Mouse (Mus musculus) heart, adult 2 months (tissue): ENCODE data around the gene Unc93b1. TPM values are rescaled to one million over a fixed set of nuclear protein-coding genes. Genes with fewer than 3 reads are reported as not detected.

Source experiments
- DNase-seq, 2 experiments: peaks; one replicate each; pipeline ENCODE4 v3.0.0; 2021
- H3K27ac ChIP-seq: fragments of 200-600 bp; 2 replicates; pipeline ENCODE4 v1.8.1; 2022
- H3K27me3 ChIP-seq: fragments of 200-500 bp; 2 replicates; pipeline ENCODE4 v1.6.1; 2012; ENCODE audit warnings: mild to moderate bottlenecking, low read length, inconsistent platforms, mixed read lengths; ENCODE audit not compliant: control insufficient read depth, insufficient read depth
- H3K36me3 ChIP-seq: fragments of 200-500 bp; 2 replicates; pipeline ENCODE4 v1.6.1; 2012; ENCODE audit warnings: low read length, inconsistent platforms; ENCODE audit not compliant: control insufficient read depth, insufficient read depth
- H3K4me1 ChIP-seq: fragments of 200-500 bp; 2 replicates; pipeline ENCODE4 v1.6.1; 2011; ENCODE audit warnings: low read length; ENCODE audit not compliant: control insufficient read depth, insufficient read depth
- H3K4me3 ChIP-seq: fragments of 200-600 bp; 2 replicates; pipeline ENCODE4 v1.8.1; 2022
- H3K79me2 ChIP-seq: fragments of 200-500 bp; replicated peaks from 2 replicates; pipeline ENCODE4 v1.6.1; 2012; ENCODE audit warnings: mild to moderate bottlenecking, inconsistent platforms, low read length, moderate library complexity, mixed read lengths; ENCODE audit not compliant: control insufficient read depth, insufficient read depth
- H3K9ac ChIP-seq: fragments of 200-500 bp; 2 replicates; pipeline ENCODE4 v1.6.1; 2012; ENCODE audit warnings: low read depth, mild to moderate bottlenecking, control low read depth, inconsistent platforms, low read length, mixed read lengths
- CTCF ChIP-seq: fragments of 200-600 bp; IDR thresholded peaks from 2 replicates; pipeline ENCODE4 v1.8.1; 2022; ENCODE audit warnings: antibody characterized with exemption, mild to moderate bottlenecking, moderate library complexity
- EP300 ChIP-seq: fragments of 200-500 bp; IDR thresholded peaks from 2 replicates; pipeline ENCODE4 v1.6.1; 2011; ENCODE audit warnings: low read depth, low read length, control low read depth; ENCODE audit not compliant: insufficient read depth
- POLR2A ChIP-seq: fragments of 200-500 bp; IDR thresholded peaks from 2 replicates; pipeline ENCODE4 v1.6.1; 2011; ENCODE audit warnings: mild to moderate bottlenecking, low read depth, low read length, control low read depth; ENCODE audit not compliant: insufficient read depth
- WGBS: fragments of 180-500 bp; shearing (Covaris S2); methylation state at CpG from one replicate; pipeline ENCODE4 v1.1.7; 2018; 5-methylcytosine and 5-hydroxymethylcytosine counted together
- intact Hi-C: fragments of 180-260 bp; cut with DNase I; formaldehyde crosslinking; loops from one replicate; pipeline ENCODE4 v1.15.1; 2025
- polyA plus RNA-seq: library from polyadenylated mRNA; depleted of rRNA; stranded (reverse); fragments of >200 nt; gene quantifications from 2 replicates; pipeline ENCODE4 v1.2.3, GENCODE M21; 2012
- total RNA-seq, 2 experiments: library from RNA; stranded (reverse); gene quantifications; 2 replicates each; pipeline ENCODE4 v1.2.3; 2021

The Unc93b1 gene
- total and polyA plus RNA-seq, 3 experiments = 17.5 to 45.5 (median 18.3) TPM

DNA sequence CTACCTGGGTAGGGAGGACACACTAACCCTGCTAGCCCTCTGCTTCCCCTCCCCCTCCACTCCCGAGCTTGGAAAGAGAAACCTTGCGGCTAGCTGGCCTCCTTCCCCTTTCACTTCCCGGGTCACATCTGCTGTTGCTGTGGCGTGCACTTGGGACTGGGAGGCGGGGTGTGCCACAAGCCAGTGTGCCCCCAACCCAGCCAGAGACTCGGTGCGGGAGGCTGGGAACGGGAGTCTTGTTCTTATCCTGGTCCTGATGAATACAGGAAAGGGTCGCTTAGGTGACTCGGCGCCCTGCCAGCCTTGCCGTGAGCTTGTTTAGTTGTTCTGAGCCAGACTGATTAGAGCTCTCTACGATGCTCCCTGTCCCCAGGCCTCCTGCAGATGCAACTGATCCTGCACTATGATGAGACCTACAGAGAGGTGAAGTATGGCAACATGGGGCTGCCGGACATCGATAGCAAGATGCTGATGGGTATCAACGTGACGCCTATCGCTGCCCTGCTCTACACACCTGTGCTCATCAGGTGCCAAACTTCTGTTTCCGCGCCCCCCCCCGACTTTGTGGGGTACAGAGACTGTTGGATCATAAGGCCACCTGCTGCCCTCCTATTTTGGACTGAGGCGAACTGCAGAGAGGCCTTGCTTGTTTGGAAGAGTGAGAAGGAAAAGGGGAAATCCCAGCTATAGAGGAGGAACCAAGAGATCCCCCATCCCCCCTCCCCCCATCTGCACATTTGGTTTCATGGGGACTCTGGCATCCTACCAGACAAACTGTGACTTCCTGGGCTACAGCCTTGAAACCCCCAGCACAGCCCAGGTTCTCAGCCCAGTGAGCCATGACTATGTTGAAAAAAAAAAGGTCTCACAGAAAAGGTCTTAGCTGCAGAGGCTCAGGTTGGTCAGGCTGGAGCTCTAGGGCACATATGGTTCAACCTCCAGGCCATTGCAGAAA is 1.2 kb downstream of the Unc93b1 start:
- no peaks in the 10 kb centered on the region for H3K79me2 ChIP-seq
- TF ChIP-seq CTCF (no peak), EP300 (peak; percentile 76; the same call in 1 of the 2 replicates), POLR2A (peak; percentile 55)
- peak overlapping the region; percentile 69 for H3K9ac ChIP-seq
- 11% methylated on average over 22 of the region's 22 CpGs for WGBS
- no peaks in the 10 kb centered on the region for H3K36me3 ChIP-seq
- H3K4me1 ChIP-seq = peaks cover 6% of the 10 kb centered on the region
- H3K27ac ChIP-seq = peak overlapping the region; percentile 76
- H3K27me3 ChIP-seq = no peaks in the 10 kb centered on the region
- intact Hi-C loops = no loop called here
- H3K4me3 ChIP-seq = peak overlapping the region; percentile 70
- DNase-seq = peak; percentile 77 to 85

DNA sequence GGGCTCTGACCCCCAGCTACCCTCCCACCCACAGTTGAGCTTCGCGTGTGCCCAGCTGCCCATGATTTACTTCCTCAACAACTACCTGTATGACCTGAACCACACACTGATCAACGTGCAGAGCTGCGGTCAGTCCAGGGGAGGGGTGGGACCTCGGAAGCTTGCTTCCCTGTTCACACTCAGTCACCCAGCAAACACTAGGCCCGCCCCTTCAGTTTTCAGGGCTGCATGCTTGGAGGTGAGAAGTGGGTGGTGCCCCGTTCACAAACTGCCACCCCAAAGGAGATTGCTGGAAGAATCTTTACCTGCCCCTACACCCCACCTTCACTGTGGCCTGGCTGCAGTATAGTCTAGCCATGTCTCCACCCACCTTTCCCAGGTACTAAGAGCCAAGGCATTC is 7.3 kb downstream of the Unc93b1 start:
- intact Hi-C loops = no loop called here
- Histone ChIP-seq H3K27ac (no peak overlapping the region), H3K4me3 (no peak overlapping the region), H3K4me1 (no peaks in the 10 kb centered on the region; the same call in 1 of the 2 replicates), H3K27me3 (no peaks in the 10 kb centered on the region), H3K9ac (no peak overlapping the region), H3K79me2 (no peaks in the 10 kb centered on the region), H3K36me3 (no peaks in the 10 kb centered on the region)
- DNase-seq = no peak
- WGBS = 87% methylated on average over 7 of the region's 7 CpGs
- TF ChIP-seq EP300 (no peak), CTCF (no peak)

DNA sequence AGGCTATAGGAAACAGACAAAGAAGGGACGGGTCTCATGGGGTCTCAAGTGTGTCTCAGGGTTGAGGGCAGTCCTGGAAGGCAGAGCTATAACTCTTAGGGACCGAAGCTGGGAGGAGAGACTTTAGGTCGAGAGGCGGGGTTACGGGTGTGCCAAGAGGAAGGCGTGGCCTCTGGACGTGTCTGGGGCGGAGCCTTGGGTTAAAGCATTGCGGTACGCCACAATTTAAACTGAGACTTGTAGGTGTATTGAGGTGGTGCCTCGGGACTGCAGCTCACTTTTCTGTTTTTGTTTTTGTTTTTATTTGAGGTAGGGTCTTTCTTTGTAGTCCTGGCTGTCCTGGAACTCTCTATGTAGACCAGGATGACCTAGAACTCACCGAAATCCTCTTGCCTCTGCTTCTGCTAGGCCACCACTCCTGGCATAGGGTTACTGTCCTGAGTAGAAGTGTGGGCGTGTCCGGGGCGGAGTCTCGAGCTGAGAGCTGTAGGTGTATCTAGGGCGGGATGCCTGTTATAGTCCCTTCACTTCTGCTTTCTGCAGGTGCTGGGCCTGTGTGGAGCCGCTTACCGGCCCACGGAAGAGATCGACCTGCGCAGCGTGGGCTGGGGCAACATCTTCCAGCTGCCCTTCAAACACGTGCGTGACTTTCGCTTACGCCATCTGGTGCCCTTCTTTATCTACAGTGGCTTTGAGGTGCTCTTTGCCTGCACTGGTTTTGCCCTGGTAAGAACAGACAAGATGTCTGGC is 8.2 kb downstream of the Unc93b1 start:
- no peak overlapping the region for H3K9ac ChIP-seq
- no peak overlapping the region for H3K4me3 ChIP-seq
- TF ChIP-seq CTCF (peak; percentile 20; the same call in 1 of the 2 replicates), EP300 (no peak)

DNA sequence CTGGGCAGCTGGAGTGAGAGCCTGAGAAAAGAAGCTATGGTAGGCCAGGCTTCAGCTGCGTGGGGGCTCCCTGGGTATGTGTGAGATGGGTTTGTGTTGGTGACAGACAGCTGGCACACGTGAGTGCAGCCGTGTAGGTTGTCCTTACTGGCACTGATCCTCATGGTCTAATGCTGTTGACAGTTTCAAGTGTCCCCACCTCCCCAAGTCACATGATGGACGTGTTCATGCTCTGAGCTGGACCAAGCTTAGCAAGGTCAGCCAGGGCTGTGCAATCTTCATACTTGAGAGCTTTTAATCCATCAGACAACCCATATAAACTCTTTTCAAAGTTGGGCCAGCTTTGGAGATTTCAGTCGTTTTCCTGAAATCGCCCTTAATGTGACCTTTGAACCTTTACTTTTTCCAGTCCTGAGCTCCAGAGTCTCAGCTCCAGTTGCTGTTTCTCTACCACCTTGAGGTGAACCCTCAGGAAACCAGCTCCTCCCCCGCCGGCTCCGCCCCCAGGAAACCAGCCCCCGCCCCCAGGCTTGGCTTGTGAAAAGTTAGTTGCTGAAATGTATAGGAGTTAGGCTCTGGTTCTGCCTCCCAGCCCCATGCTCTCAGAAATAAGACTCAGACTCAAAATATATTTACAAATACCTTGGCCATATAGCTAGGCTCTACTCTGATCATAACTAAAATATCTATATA is 11.0 kb downstream of the Unc93b1 start:
- Histone ChIP-seq H3K27ac (peak overlapping the region; percentile 47; the same call in 1 of the 2 replicates), H3K4me1 (no peaks in the 10 kb centered on the region; the same call in 1 of the 2 replicates), H3K9ac (no peak overlapping the region), H3K27me3 (no peaks in the 10 kb centered on the region), H3K36me3 (no peaks in the 10 kb centered on the region), H3K4me3 (no peak overlapping the region), H3K79me2 (no peaks in the 10 kb centered on the region)
- TF ChIP-seq POLR2A (no peak), EP300 (peak; percentile 88)
- WGBS = 21% methylated on average over 10 of the region's 10 CpGs
- intact Hi-C loops = loop anchor here (1.0 kb wide), 1 partner anchor 34 kb away; no protein-coding TSS in a partner anchor
- DNase-seq = no peak

More for the DNA sequence above, 8.2 kb downstream of the Unc93b1 start:
- H3K36me3 ChIP-seq = no peaks in the 10 kb centered on the region
- WGBS = 36% methylated on average over 27 of the region's 27 CpGs
- intact Hi-C loops = no loop called here
- H3K4me1 ChIP-seq = no peaks in the 10 kb centered on the region; the same call in 1 of the 2 replicates
- no peaks in the 10 kb centered on the region for H3K27me3 ChIP-seq
- H3K79me2 ChIP-seq = no peaks in the 10 kb centered on the region
- peak in 1 of 2 experiments; percentile 65 for DNase-seq
- H3K27ac ChIP-seq = no peak overlapping the region

DNA sequence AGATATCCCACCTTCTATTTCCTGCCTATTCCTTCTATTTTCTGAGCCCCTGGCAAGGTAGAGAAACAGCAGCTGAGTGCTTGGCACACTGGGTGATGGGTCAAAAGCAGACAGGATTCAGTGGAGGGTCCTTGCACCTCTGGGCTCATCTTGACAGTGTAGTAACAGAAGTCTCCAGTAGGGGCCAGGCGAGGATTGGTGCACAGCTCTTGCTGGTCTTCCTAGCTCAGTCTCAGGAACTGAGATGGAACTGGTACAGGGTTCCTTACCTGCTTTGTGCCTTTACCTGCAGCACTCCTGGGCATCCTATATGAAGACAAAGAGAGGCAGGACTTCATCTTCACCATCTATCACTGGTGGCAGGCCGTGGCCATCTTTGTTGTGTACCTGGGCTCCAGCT is 11.7 kb downstream of the Unc93b1 start:
- Histone ChIP-seq H3K4me3 (no peak overlapping the region), H3K9ac (no peak overlapping the region), H3K27ac (peak overlapping the region; percentile 47; the same call in 1 of the 2 replicates), H3K36me3 (no peaks in the 10 kb centered on the region), H3K27me3 (no peaks in the 10 kb centered on the region), H3K79me2 (no peaks in the 10 kb centered on the region), H3K4me1 (no peaks in the 10 kb centered on the region; the same call in 1 of the 2 replicates)
- 31% methylated on average over 2 of the region's 2 CpGs for WGBS
- intact Hi-C loops = loop anchor here (1.0 kb wide), 2 partner anchors 34 to 67 kb away; no protein-coding TSS in a partner anchor
- DNase-seq = peak; percentile 62 to 70
- TF ChIP-seq CTCF (peak; percentile 100), POLR2A (no peak), EP300 (peak; percentile 75; the same call in 1 of the 2 replicates)
